Mouse (Mus musculus): ENCODE measurements at regions not wholly inside any gene's neighbourhood (a gene's known extent, or its start where the extent isn't known, plus 50 kb on each side); places are given as distances from the start of the nearest gene placed in this dataset.

DNA sequence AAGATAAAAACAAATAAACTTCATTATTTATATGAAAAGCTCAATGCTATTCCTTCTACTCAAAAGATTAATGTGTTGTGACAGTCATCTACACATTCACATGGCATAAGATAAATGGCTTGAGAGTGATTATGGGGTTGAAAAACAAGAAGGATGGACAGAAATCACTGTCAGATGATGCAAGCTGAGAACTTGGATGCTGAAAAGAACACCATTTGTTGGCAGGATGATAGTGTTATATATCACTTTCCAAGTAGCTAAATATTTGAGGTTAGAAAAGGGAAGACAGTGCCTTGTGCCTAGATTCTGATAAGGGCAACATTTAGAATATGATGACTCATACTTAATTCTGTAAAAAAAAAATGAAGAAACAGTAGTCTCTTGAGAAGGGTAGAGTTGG lies 817.0 kb downstream of the Phex start:
- DNase-seq (ENCODE audit: low spot score in 2 of 2), result no peak

DNA sequence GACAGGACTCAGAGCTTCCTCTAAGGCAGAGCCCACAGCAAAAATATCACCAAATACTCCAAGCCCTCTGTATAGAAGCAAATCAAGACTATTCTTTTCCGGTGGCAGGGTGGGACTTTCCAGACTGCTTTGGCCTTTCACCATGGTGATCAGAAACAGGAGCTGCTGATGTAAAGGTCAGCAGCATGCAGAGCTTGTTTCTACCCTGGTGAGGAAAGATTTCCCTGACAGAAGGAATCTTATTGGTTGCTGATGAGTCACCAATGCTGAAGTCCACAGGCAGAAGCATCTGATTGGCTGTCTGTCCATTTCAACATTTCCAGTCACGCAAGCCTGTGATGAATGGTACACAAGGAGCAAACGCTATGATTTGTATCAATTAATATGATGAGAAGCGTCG lies 820.4 kb downstream of the Phex start:
- DNase-seq (ENCODE audit: low spot score in 2 of 2), result peak in 1 of 2 experiments; percentile 1
